Mouse (Mus musculus): Measurements from ENCODE around the gene 4930412O13Rik. TPM values are rescaled to one million over a fixed set of nuclear protein-coding genes. Genes with fewer than 3 reads are reported as not detected.

The 4930412O13Rik gene
- not detected in 2 replicates for polyA plus RNA-seq (2011; ENCODE audit: insufficient read depth, insufficient read length, low replicate concordance, missing spikeins)

DNA sequence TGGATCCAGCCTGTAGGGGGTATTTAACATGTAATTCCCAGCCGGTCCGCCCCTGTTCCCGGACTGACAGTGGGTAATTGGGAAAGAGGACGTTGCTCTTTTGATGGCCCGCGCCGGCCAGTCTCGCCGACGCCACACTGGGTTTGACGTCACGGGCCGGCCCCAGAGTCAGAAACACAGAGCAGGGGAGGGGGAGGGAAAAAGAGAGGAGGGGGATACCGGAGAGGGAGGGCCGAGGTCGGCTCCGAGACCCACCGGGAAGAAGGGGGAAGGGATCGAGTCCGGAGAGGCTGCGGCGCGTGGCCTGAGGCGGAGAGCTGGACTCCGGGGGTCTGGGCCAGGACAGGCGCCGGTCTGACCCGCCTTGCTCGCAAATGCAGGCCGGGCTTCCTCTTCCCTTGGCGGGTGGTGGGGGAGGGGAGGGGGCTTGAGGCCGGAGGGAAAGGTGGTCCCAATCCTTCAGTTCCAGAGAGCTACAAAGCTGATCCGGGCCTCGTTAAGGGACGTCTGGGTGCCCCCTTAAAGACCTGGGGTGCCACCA lies at the start of gene 4930412O13Rik:
Gene 4930412O13Rik (plus strand): TSS at position 202 of the 541 bp plus-strand sequence.
- Histone ChIP-seq H3K4me1 (ENCODE audit: control insufficient read depth, insufficient read depth, low read length) (no peaks in the 10 kb centered on the region; the same call in 1 of the 2 replicates), H3K27ac (ENCODE audit: control insufficient read depth, insufficient read depth, low read depth, low read length, poor library complexity) (no peak within 1 kb of the TSS; the same call in 1 of the 2 replicates), H3K4me3 (replicated peaks; ENCODE audit: control insufficient read depth, low read depth, low read length) (no peak within 1 kb of the TSS)
- TF ChIP-seq POLR2A (IDR thresholded peaks at IDR 0.05; ENCODE audit: borderline replicate concordance, control insufficient read depth, low read depth, low read length) (no peak), CTCF (IDR thresholded peaks at IDR 0.05; ENCODE audit: control insufficient read depth, insufficient read depth, low read length) (no peak)
- WGBS: 7% methylated on average over 33 of the region's 35 CpGs

DNA sequence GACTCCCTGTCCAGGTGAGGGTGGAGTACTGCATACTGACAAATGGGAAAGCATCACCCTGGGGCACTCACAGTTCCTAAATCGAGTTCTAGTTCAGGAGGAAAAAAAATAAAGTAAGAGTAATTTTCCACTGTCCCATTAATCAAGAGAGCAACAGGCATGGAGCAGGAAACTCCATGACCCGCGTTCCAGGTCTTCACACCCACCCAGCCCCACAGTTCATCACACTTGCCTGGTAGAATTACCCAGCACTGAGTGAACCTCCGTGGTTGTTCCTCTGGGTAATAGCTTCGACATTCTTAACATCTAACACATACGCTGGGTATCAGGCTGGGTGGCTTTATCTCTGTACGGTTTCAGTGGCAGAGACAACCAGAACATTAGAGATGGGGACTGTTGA lies 47.3 kb upstream of the 4930412O13Rik start:
- TF ChIP-seq POLR2A (IDR thresholded peaks at IDR 0.05; ENCODE audit: borderline replicate concordance, control insufficient read depth, low read depth, low read length): no peak
- no peak for TF ChIP-seq CTCF (IDR thresholded peaks at IDR 0.05; ENCODE audit: control insufficient read depth, insufficient read depth, low read length)
- 80% methylated on average over 7 of the region's 7 CpGs for WGBS
- no peaks in the 10 kb centered on the region for H3K4me1 ChIP-seq (ENCODE audit: control insufficient read depth, insufficient read depth, low read length)
- no peak overlapping the region for H3K27ac ChIP-seq (ENCODE audit: control insufficient read depth, insufficient read depth, low read depth, low read length, poor library complexity)
- no peak overlapping the region for H3K4me3 ChIP-seq (replicated peaks; ENCODE audit: control insufficient read depth, low read depth, low read length)

DNA sequence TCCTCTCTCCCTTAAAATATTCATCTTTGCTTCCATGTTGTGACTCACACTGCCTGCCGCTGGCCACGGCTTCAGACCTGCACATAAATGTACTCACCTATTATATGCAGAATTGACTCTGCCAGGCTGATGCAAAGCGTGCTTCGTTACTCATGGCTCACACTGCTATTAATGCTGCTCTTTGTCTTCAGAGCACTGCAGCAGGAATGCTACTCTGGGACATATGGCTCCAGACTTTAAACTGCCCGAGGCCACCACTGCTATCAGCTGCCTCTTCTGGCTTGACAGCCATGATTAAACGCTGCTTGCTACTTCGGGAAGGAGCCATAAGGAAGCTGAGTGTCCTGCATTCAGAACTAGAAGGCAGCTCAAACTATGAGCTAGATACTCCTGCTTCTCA lies 45.9 kb upstream of the 4930412O13Rik start:
- H3K4me1 ChIP-seq (ENCODE audit: control insufficient read depth, insufficient read depth, low read length): no peaks in the 10 kb centered on the region
- H3K4me3 ChIP-seq (replicated peaks; ENCODE audit: control insufficient read depth, low read depth, low read length): no peak overlapping the region
- TF ChIP-seq POLR2A (IDR thresholded peaks at IDR 0.05; ENCODE audit: borderline replicate concordance, control insufficient read depth, low read depth, low read length) (no peak), CTCF (IDR thresholded peaks at IDR 0.05; ENCODE audit: control insufficient read depth, insufficient read depth, low read length) (no peak)
- no peak overlapping the region for H3K27ac ChIP-seq (ENCODE audit: control insufficient read depth, insufficient read depth, low read depth, low read length, poor library complexity)
- 83% methylated on average over 7 of the region's 7 CpGs for WGBS

DNA sequence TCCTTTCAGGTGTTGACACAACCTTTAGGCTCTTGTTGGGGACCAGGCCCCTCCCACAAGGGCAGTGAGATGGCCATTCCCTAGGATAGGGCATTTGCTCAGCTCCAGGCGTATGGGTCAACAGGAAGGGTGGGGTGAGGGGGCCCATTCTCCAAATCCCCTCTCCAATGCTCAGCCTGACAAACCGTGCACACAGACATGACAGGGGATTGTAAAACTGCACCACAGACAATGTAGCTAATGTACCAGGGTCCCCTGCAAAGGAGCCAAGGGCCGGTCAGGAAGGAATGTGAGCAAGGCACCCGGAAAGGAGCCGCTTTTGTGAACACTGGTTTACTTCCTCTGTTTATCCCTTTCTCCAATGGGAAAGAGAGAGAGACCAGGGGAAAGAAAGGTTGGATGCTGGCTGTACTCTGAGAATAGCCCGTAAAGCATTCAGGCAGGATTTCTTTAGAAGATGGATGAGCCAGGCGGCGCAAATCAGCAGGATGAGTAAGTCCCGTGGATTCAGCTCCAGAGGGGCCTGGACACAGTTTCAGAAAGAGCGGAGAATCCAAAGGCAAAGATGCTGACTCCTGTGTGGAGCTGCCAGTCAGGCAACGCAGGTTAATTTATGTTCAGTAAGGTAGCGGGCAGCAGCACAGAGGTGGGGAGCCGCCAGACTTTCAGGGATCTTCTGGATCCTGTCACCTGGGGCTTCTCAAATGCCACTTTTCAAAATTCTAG lies 28.0 kb upstream of the 4930412O13Rik start:
- H3K4me3 ChIP-seq (replicated peaks; ENCODE audit: control insufficient read depth, low read depth, low read length): no peak overlapping the region
- TF ChIP-seq POLR2A (IDR thresholded peaks at IDR 0.05; ENCODE audit: borderline replicate concordance, control insufficient read depth, low read depth, low read length) (no peak), CTCF (IDR thresholded peaks at IDR 0.05; ENCODE audit: control insufficient read depth, insufficient read depth, low read length) (no peak)
- WGBS: 84% methylated on average over 13 of the region's 13 CpGs
- no peaks in the 10 kb centered on the region for H3K4me1 ChIP-seq (ENCODE audit: control insufficient read depth, insufficient read depth, low read length)
- no peak overlapping the region for H3K27ac ChIP-seq (ENCODE audit: control insufficient read depth, insufficient read depth, low read depth, low read length, poor library complexity)

DNA sequence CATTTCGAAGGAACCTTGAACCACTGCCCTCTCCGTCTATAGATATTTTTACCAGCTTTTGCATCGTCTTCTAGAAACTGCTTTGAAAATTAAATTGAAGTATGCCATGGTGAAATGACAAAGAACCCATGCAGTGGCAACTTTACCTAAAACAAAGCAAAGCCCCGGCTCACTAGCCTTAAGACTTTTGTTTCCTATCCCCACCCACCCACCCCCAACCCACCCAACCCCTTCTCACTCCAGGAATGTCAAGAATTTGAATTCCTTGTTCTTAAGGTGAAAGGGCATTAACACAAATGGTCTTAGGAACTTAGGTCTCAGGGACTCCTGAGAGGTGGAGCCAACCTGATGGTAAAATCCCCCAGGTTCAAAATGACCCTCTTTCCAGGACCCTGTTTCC lies 25.2 kb upstream of the 4930412O13Rik start:
- WGBS: 89% methylated on average over 4 of the region's 4 CpGs
- TF ChIP-seq CTCF (IDR thresholded peaks at IDR 0.05; ENCODE audit: control insufficient read depth, insufficient read depth, low read length) (no peak), POLR2A (IDR thresholded peaks at IDR 0.05; ENCODE audit: borderline replicate concordance, control insufficient read depth, low read depth, low read length) (no peak)

DNA sequence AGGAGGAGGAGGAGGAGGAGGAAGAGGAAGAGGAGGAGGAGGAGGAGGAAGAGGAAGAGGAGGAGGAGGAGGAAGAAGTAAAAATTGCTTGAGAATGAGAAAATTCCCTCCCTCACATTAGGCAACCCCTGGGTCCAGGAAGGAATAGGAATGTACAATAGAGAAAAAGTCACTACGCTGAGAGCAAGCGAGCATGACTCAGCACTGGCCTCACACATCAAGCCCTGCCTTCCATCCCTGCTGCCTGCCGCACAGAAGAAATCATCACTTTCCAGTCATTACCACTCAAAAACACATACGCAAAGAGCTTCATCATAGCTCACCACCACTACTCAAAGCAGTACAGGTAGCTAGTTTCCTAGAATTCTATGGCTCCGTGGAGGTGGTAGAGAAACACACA lies 20.4 kb upstream of the 4930412O13Rik start:
- TF ChIP-seq POLR2A (IDR thresholded peaks at IDR 0.05; ENCODE audit: borderline replicate concordance, control insufficient read depth, low read depth, low read length) (no peak), CTCF (IDR thresholded peaks at IDR 0.05; ENCODE audit: control insufficient read depth, insufficient read depth, low read length) (no peak)
- 36% methylated on average over 5 of the region's 5 CpGs for WGBS
- no peak overlapping the region for H3K4me3 ChIP-seq (replicated peaks; ENCODE audit: control insufficient read depth, low read depth, low read length)
- no peak overlapping the region for H3K27ac ChIP-seq (ENCODE audit: control insufficient read depth, insufficient read depth, low read depth, low read length, poor library complexity)
- H3K4me1 ChIP-seq (ENCODE audit: control insufficient read depth, insufficient read depth, low read length): no peaks in the 10 kb centered on the region

More for the DNA sequence above, 25.2 kb upstream of the 4930412O13Rik start:
- Histone ChIP-seq H3K4me3 (replicated peaks; ENCODE audit: control insufficient read depth, low read depth, low read length) (no peak overlapping the region), H3K4me1 (ENCODE audit: control insufficient read depth, insufficient read depth, low read length) (no peaks in the 10 kb centered on the region), H3K27ac (ENCODE audit: control insufficient read depth, insufficient read depth, low read depth, low read length, poor library complexity) (no peak overlapping the region)

DNA sequence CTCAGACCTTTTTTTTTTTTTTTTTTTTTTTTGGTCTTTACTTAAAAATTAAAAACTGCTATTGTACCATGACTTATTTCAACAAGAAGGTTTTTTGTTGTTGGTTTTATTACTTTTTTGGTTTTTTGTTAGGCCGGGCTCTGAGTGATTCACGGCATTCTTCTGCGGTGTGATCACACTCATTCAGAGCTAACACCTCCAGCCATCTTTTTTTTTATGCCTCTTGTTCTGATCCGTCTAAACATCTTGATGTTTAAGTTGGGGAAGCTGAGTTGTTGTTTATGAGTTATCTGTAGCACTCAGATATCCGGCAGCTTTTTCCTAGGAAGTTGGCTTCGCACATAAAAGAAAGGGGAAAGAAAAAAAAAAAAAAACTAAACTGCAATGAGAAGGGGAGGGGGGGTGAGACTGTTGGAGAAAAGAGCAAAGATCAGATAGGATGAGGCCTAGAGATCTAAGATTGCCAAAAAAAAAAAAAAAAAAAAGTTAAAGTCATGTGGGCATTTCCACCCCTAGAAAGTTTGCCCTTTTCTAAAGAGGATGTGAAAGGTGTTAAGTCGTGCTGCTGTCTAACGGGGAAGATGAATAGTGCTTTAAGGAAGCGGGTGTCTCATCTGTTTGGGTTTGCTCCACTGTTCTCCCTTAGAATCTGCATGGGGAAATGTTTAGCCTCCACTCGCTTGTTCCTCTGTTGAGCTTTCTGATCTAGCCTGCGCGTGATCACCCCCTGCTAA lies 13.8 kb upstream of the 4930412O13Rik start:
- TF ChIP-seq CTCF (IDR thresholded peaks at IDR 0.05; ENCODE audit: control insufficient read depth, insufficient read depth, low read length) (no peak), POLR2A (IDR thresholded peaks at IDR 0.05; ENCODE audit: borderline replicate concordance, control insufficient read depth, low read depth, low read length) (no peak)
- 53% methylated on average over 12 of the region's 12 CpGs for WGBS
- Histone ChIP-seq H3K4me3 (replicated peaks; ENCODE audit: control insufficient read depth, low read depth, low read length) (no peak overlapping the region), H3K27ac (ENCODE audit: control insufficient read depth, insufficient read depth, low read depth, low read length, poor library complexity) (no peak overlapping the region), H3K4me1 (ENCODE audit: control insufficient read depth, insufficient read depth, low read length) (no peaks in the 10 kb centered on the region)

DNA sequence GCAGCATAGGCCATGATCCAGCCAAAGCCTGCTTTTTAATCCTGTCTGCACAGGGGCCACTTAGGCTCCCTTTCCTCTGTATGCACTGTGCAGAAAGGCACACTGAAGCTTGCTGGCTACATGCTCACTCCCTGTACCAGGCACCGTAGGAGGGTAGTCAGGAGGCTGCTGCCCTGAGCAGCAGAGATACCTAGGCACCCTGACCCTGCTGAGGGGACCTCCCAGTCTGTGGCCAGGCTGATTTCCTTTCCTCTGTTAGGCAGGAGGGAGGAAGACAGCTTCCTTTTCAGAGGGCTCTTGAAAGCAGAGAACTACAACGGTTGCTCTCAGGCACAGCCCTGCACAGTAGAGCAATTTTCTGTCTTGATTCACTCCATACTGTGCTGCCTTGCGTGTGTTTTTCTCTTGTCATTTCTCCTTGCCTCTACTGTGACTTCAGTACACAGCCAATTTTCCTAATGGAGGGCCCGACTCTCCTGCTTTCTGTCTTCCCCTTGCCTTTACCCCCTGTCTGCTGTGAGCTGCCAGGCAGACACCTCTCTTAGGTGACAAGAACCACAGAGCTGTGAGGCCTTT lies 9.8 kb upstream of the 4930412O13Rik start:
- WGBS: 8% methylated on average over 4 of the region's 4 CpGs
- no peak for TF ChIP-seq CTCF (IDR thresholded peaks at IDR 0.05; ENCODE audit: control insufficient read depth, insufficient read depth, low read length)
- no peak for TF ChIP-seq POLR2A (IDR thresholded peaks at IDR 0.05; ENCODE audit: borderline replicate concordance, control insufficient read depth, low read depth, low read length)
- 0 out of 2 replicates have a peak overlapping the region, but pooled peaks have one; percentile 11 for H3K27ac ChIP-seq (ENCODE audit: control insufficient read depth, insufficient read depth, low read depth, low read length, poor library complexity)
- no peak overlapping the region for H3K4me3 ChIP-seq (replicated peaks; ENCODE audit: control insufficient read depth, low read depth, low read length)
- H3K4me1 ChIP-seq (ENCODE audit: control insufficient read depth, insufficient read depth, low read length): no peaks in the 10 kb centered on the region

Measured in bone marrow, adult 2 months (tissue).